Mouse (Mus musculus): Measurements from ENCODE around the gene Pitx1.

- TF ChIP-seq CTCF (IDR thresholded peaks at IDR 0.05; ENCODE audit: low read depth): no peak
- TF ChIP-seq EP300 (IDR thresholded peaks at IDR 0.05; ENCODE audit: low read depth): no peak
These were observed 8.3 kb downstream of the Pitx1 start for GRCm38 (mm10) chr13:55827679-55828140.

Measured in liver, embryonic 14.5 days (tissue).